Mouse (Mus musculus) G1E (cell line): ENCODE data around the gene Pds5b.

Source experiments
- CTCF ChIP-seq: IDR thresholded peaks from 2 replicates; pipeline ENCODE4 v1.5.1; 2012; ENCODE audit warnings: low read depth, low read length, inconsistent platforms, mixed read lengths
- GATA1 ChIP-seq: IDR thresholded peaks from 2 replicates; pipeline ENCODE4 v1.6.1; 2012; ENCODE audit warnings: borderline replicate concordance, low read length, inconsistent platforms, mixed read lengths
- POLR2AphosphoS5 ChIP-seq: IDR thresholded peaks from 2 replicates; pipeline ENCODE4 v1.6.1; 2012; ENCODE audit warnings: low read depth, low read length, inconsistent platforms; ENCODE audit not compliant: insufficient replicate concordance
- TAL1 ChIP-seq: conservative IDR thresholded peaks from 2 replicates; pipeline ENCODE4 v1.6.1; 2012; ENCODE audit warnings: low read depth, low read length, inconsistent platforms, mixed read lengths

DNA sequence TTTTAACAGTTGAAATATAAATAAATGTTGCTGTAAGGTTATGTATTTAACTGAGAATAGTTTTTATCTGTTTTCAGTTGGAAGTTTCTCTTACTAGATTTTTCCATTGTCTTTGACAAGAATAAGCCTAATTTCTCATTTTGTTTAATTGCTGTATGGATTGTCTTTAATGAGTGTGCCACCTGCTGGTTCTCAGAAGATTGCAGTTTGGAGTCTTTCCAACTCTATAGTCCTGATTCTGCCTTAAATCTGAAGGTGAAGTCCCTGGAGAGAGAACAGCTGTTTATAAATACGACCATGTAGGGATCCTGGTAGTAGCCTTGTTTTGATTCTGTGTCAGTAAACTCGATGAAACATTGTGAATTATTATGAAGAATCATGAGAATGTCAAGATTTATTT lies 29.2 kb downstream of the Pds5b start:
- no peak for TF ChIP-seq POLR2AphosphoS5
- no peak for TF ChIP-seq GATA1
- no peak for TF ChIP-seq TAL1
- peak; percentile 8; the same call in 1 of the 2 replicates for TF ChIP-seq CTCF
